Mouse (Mus musculus) liver, adult 2 months (tissue): Measurements from ENCODE around the gene Cd44.

Experiments used
- CTCF ChIP-seq: fragments of 200-500 bp; IDR thresholded peaks from 2 replicates; pipeline ENCODE4 v1.5.1; 2011; ENCODE audit warnings: low read depth, low read length, control low read depth
- POLR2A ChIP-seq: fragments of 200-500 bp; IDR thresholded peaks from 2 replicates; pipeline ENCODE4 v1.6.1; 2011; ENCODE audit warnings: low read length, control low read depth; ENCODE audit not compliant: insufficient read depth; ENCODE audit errors: extremely low read depth

GRCm38 (mm10) chr2:102900230-102900721 is 1.2 kb downstream of the Cd44 start:
- no peak for TF ChIP-seq POLR2A
- no peak for TF ChIP-seq CTCF
